Mouse (Mus musculus): ENCODE measurements around the gene Npw.

- TF ChIP-seq POLR2A (IDR thresholded peaks at IDR 0.05; ENCODE audit: borderline replicate concordance, insufficient read depth, low read length) (no peak), CTCF (IDR thresholded peaks at IDR 0.05; ENCODE audit: borderline replicate concordance, insufficient read depth, low read depth, low read length) (peak; percentile 64; the same call in 1 of the 2 replicates)
Measured at GRCm38 (mm10) chr17:24676187-24676586, 17.9 kb upstream of the Npw start.

Data from cerebellum, adult 2 months (tissue).